Mouse (Mus musculus): ENCODE results near the gene Stk25.

Gene Stk25

GRCm38 (mm10) chr1:93607090-93608083 lies 51.1 kb downstream of the Stk25 start:
- no peak for DNase-seq

- DNase-seq, result no peak
Observed at GRCm38 (mm10) chr1:93603921-93604320, 54.5 kb downstream of the Stk25 start.

GRCm38 (mm10) chr1:93602911-93603310 lies 55.5 kb downstream of the Stk25 start:
- no peak for DNase-seq

- DNase-seq, result no peak
Observed at GRCm38 (mm10) chr1:93595916-93596315, 62.5 kb downstream of the Stk25 start.

- DNase-seq, result no peak
Observed at GRCm38 (mm10) chr1:93593960-93594359, 64.5 kb downstream of the Stk25 start.

GRCm38 (mm10) chr1:93588346-93588745 lies 70.1 kb downstream of the Stk25 start:
- no peak for DNase-seq

- DNase-seq, result no peak
Observed at GRCm38 (mm10) chr1:93581545-93581944, 76.9 kb downstream of the Stk25 start.

- DNase-seq, result peak; percentile 50
Observed at GRCm38 (mm10) chr1:93577861-93578260, 80.6 kb downstream of the Stk25 start.

GRCm38 (mm10) chr1:93577066-93577465 lies 81.4 kb downstream of the Stk25 start:
- peak; percentile 8 for DNase-seq

Measured in right cerebral cortex, adult 18-20 months (tissue).